Mouse (Mus musculus) megakaryocyte, adult 5-6 weeks (primary cell): Measurements from ENCODE around the gene Ccl25. TPM values are rescaled to one million over a fixed set of nuclear protein-coding genes. Genes with fewer than 3 reads are reported as not detected.

Experiments used
- total RNA-seq, 2 experiments: library from RNA; stranded (forward) in 1 of 2; stranded (reverse) in 1 of 2; fragments of 153-499, 151-499 nt in 1 of 2; fragments of 221-1000, 200-1000 nt in 1 of 2; gene quantifications; 2 replicates each; pipeline versions ENCODE4 v1.2.3 to v1.2.4; 2015 to 2017

Gene Ccl25
- total RNA-seq, 2 experiments from 2014 or later = 9.5 to 14.0 TPM

Other genes with a start within 250 kb of the Ccl25 start
- gene Cd209f, start 219.4 kb upstream of the Ccl25 start, total RNA-seq (2015) = not detected in 2 replicates
- 0.81 TPM in 1 of 2 replicates, not detected in the other for gene Cd209f, start 219.4 kb upstream of the Ccl25 start, total RNA-seq (2017)
- not detected in 2 replicates for gene Cd209g, start 191.1 kb upstream of the Ccl25 start, total RNA-seq (2015)
- gene Cd209g, start 191.1 kb upstream of the Ccl25 start, total RNA-seq (2017) = not detected in 2 replicates
- gene Evi5l, start 158.6 kb upstream of the Ccl25 start, total RNA-seq (2015) = 3.6 and 4.1 TPM in 2 replicates
- gene Evi5l, start 158.6 kb upstream of the Ccl25 start, total RNA-seq (2017) = 4.5 and 6.0 TPM in 2 replicates
- 0.09 and 0.14 TPM in 2 replicates for gene Prr36, start 107.8 kb upstream of the Ccl25 start, total RNA-seq (2015)
- gene Prr36, start 107.8 kb upstream of the Ccl25 start, total RNA-seq (2017) = not detected in 2 replicates
- gene Lrrc8e, start 98.4 kb upstream of the Ccl25 start, total RNA-seq (2015) = not detected in 2 replicates
- gene Lrrc8e, start 98.4 kb upstream of the Ccl25 start, total RNA-seq (2017) = not detected in 2 replicates
- 24.6 and 32.4 TPM in 2 replicates for gene Map2k7, start 86.5 kb upstream of the Ccl25 start, total RNA-seq (2015)
- 27.1 and 32.4 TPM in 2 replicates for gene Map2k7, start 86.5 kb upstream of the Ccl25 start, total RNA-seq (2017)
- gene Gm49320, start 86.3 kb upstream of the Ccl25 start, total RNA-seq (2015) = not detected in 2 replicates
- gene Gm49320, start 86.3 kb upstream of the Ccl25 start, total RNA-seq (2017) = 0.12 TPM in 1 of 2 replicates, not detected in the other
- gene Tgfbr3l, start 77.0 kb upstream of the Ccl25 start, total RNA-seq (2015) = 1.5 and 2.1 TPM in 2 replicates
- 0.44 and 2.5 TPM in 2 replicates for gene Tgfbr3l, start 77.0 kb upstream of the Ccl25 start, total RNA-seq (2017)
- 17.1 and 19.3 TPM in 2 replicates for gene Snapc2, start 72.1 kb upstream of the Ccl25 start, total RNA-seq (2015)
- gene Snapc2, start 72.1 kb upstream of the Ccl25 start, total RNA-seq (2017) = 6.0 and 8.6 TPM in 2 replicates
- gene Ctxn1, start 65.9 kb upstream of the Ccl25 start, total RNA-seq (2015) = 0.91 and 1.9 TPM in 2 replicates
- gene Ctxn1, start 65.9 kb upstream of the Ccl25 start, total RNA-seq (2017) = 0.15 TPM in 1 of 2 replicates, not detected in the other
- 42.1 and 45.2 TPM in 2 replicates for gene Timm44, start 49.3 kb upstream of the Ccl25 start, total RNA-seq (2015)
- gene Timm44, start 49.3 kb upstream of the Ccl25 start, total RNA-seq (2017) = 60.3 and 68.0 TPM in 2 replicates
- gene Elavl1, start 203 bp downstream of the Ccl25 start, total RNA-seq (2015) = 86.6 and 92.7 TPM in 2 replicates
- 46.0 and 59.2 TPM in 2 replicates for gene Elavl1, start 203 bp downstream of the Ccl25 start, total RNA-seq (2017)
- 1.2 and 1.9 TPM in 2 replicates for gene Cers4, start 167.8 kb downstream of the Ccl25 start, total RNA-seq (2015)
- gene Cers4, start 167.8 kb downstream of the Ccl25 start, total RNA-seq (2017) = 0.81 and 2.1 TPM in 2 replicates